Mouse (Mus musculus): ENCODE data around the gene Hax1.

DNA sequence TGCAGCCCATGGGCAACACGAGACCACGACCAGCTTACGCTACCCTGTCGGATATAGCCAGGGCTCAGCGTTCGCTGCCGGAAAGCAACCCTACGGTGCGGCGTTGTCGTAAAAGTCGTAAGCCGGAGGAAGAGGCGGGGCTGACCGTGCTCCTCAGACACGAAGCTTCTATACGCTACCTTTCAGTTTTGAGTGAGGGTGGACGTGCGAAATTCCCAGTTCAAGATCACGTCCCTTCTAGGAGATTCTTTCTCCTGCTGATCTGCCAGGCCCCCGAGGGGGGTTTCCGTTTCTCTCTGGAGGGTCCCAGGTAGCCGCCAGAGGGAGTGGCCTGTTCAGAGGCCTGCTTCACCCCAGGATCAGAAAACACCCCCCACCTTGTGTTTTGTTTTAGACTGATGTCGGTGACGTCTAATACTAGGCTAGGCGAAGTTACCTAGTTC is at the start of gene Hax1:
- TF ChIP-seq CTCF (IDR thresholded peaks at IDR 0.05; ENCODE audit: low read depth) (peak; percentile 14), EP300 (IDR thresholded peaks at IDR 0.05; ENCODE audit: low read depth) (no peak; the same call in 1 of the 2 replicates)
